Mouse (Mus musculus) C2C12 (cell line): ENCODE data around the gene Ccar1.

Experiments
- CEBPB ChIP-seq: IDR thresholded peaks from one replicate; pipeline ENCODE4 v1.6.1; 2011; ENCODE audit warnings: low read depth, mild to moderate bottlenecking, control low read depth, moderate library complexity
- CTCF ChIP-seq: IDR thresholded peaks from one replicate; pipeline ENCODE4 v1.5.1; 2011; ENCODE audit not compliant: control insufficient read depth, insufficient read depth, insufficient read length
- FOSL1 ChIP-seq: IDR thresholded peaks from one replicate; pipeline ENCODE4 v1.8.0; 2011; ENCODE audit warnings: mild to moderate bottlenecking, low read length; ENCODE audit not compliant: poor library complexity, insufficient read depth, severe bottlenecking
- MAX ChIP-seq: IDR thresholded peaks from one replicate; pipeline ENCODE4 v1.6.1; 2011; ENCODE audit warnings: mild to moderate bottlenecking, control low read depth
- MYOD1 ChIP-seq: IDR thresholded peaks from one replicate; pipeline ENCODE4 v1.6.1; 2011; ENCODE audit warnings: low read depth; ENCODE audit not compliant: control insufficient read depth, insufficient read length
- MYOG ChIP-seq: IDR thresholded peaks from one replicate; pipeline ENCODE4 v1.6.1; 2011; ENCODE audit not compliant: control insufficient read depth, insufficient read length; ENCODE audit errors: extremely low read depth
- USF1 ChIP-seq: IDR thresholded peaks from one replicate; pipeline ENCODE4 v1.6.1; 2011; ENCODE audit warnings: low read depth, mild to moderate bottlenecking, control low read depth, moderate library complexity

- TF ChIP-seq CTCF (no peak), USF1 (no peak), CEBPB (no peak), MYOG (no peak), MAX (no peak), MYOD1 (no peak), FOSL1 (no peak)
These were observed 40.7 kb upstream of the Ccar1 start for GRCm38 (mm10) chr10:62832783-62833182.
